Mouse (Mus musculus) retina, embryonic 14.5 days (tissue): Measurements from ENCODE around the gene Syngr3.
"Not testable (repeated sequence)": the region's sequence is repeated elsewhere in the genome, so short reads cannot be mapped to it uniquely, and the experiment has no call there.

Experiments
- DNase-seq: peaks from one replicate; pipeline ENCODE4 v3.0.0-alpha.2; 2015; ENCODE audit warnings: low spot score

Syngr3 gene

GRCm38 (mm10) chr17:24719494-24720222, 29.9 kb upstream of the Syngr3 start:
- peak; percentile 99 for DNase-seq

GRCm38 (mm10) chr17:24718938-24719337, 29.2 kb upstream of the Syngr3 start:
- DNase-seq: not testable (repeated sequence)

- no peak for DNase-seq
Measured at GRCm38 (mm10) chr17:24717943-24718342, 28.2 kb upstream of the Syngr3 start, which contains the start of the genes Rnf151 and Rps2. Rnf151 (minus strand) TSS chr17:24718063. Rps2 (plus strand) TSS chr17:24718116.

GRCm38 (mm10) chr17:24716166-24716682, 26.5 kb upstream of the Syngr3 start:
- DNase-seq: no peak

GRCm38 (mm10) chr17:24715556-24715955, 25.8 kb upstream of the Syngr3 start:
- DNase-seq: no peak

- no peak for DNase-seq
Measured at GRCm38 (mm10) chr17:24708646-24709045, 18.9 kb upstream of the Syngr3 start.

GRCm38 (mm10) chr17:24707801-24708425, 18.2 kb upstream of the Syngr3 start:
- no peak for DNase-seq

- peak; percentile 95 for DNase-seq
Measured at GRCm38 (mm10) chr17:24706982-24707800, 17.4 kb upstream of the Syngr3 start, which contains the start of gene Tbl3. Tbl3 (minus strand) TSS chr17:24707660.

GRCm38 (mm10) chr17:24705821-24706220, 16.1 kb upstream of the Syngr3 start:
- DNase-seq: no peak

GRCm38 (mm10) chr17:24701251-24701650, 11.5 kb upstream of the Syngr3 start:
- no peak for DNase-seq

GRCm38 (mm10) chr17:24699473-24699872, 9.7 kb upstream of the Syngr3 start:
- DNase-seq: no peak

GRCm38 (mm10) chr17:24698715-24699114, 9.0 kb upstream of the Syngr3 start:
- DNase-seq: no peak

GRCm38 (mm10) chr17:24697985-24698384, 8.2 kb upstream of the Syngr3 start:
- DNase-seq: no peak

- DNase-seq: peak; percentile 87
Measured at GRCm38 (mm10) chr17:24696011-24696697, 6.4 kb upstream of the Syngr3 start, which contains the start of the genes Gfer and Noxo1. Gfer (minus strand) TSS chr17:24696156. Noxo1 (plus strand) TSS chr17:24696234.

- DNase-seq: no peak
Measured at GRCm38 (mm10) chr17:24695326-24696010, 5.7 kb upstream of the Syngr3 start.

- no peak for DNase-seq
Measured at GRCm38 (mm10) chr17:24692385-24692784, 2.6 kb upstream of the Syngr3 start.

- no peak for DNase-seq
Measured at GRCm38 (mm10) chr17:24687599-24687998, 2.2 kb downstream of the Syngr3 start.

GRCm38 (mm10) chr17:24687146-24687595, 2.6 kb downstream of the Syngr3 start:
- peak; percentile 41 for DNase-seq

- DNase-seq: no peak
Measured at GRCm38 (mm10) chr17:24686514-24686913, 3.2 kb downstream of the Syngr3 start.

GRCm38 (mm10) chr17:24677500-24678080, 12.2 kb downstream of the Syngr3 start:
- DNase-seq: no peak
